Mouse (Mus musculus) C2C12 (cell line): ENCODE measurements at regions not wholly inside any gene's neighbourhood (a gene's known extent, or its start where the extent isn't known, plus 50 kb on each side); places are given as distances from the start of the nearest gene placed in this dataset.

Source experiments
- H3K27me3 ChIP-seq: one replicate; pipeline ENCODE4 v1.6.1; 2011; ENCODE audit not compliant: control insufficient read depth, insufficient read depth, insufficient read length
- H3K36me3 ChIP-seq: one replicate; pipeline ENCODE4 v1.6.1; 2011; ENCODE audit not compliant: control insufficient read depth, insufficient read depth
- H3K4me3 ChIP-seq: one replicate; pipeline ENCODE4 v1.5.1; 2011; ENCODE audit warnings: mild to moderate bottlenecking, control low read depth; ENCODE audit not compliant: poor library complexity, insufficient read depth, severe bottlenecking
- H3K79me2 ChIP-seq: one replicate; pipeline ENCODE4 v1.6.1; 2011; ENCODE audit not compliant: control insufficient read depth, insufficient read depth
- H3K79me3 ChIP-seq: one replicate; pipeline ENCODE4 v1.6.1; 2011; ENCODE audit warnings: low read depth, control low read depth
- H3ac ChIP-seq: one replicate; pipeline ENCODE3; 2011; ENCODE audit warnings: low read depth; ENCODE audit not compliant: control insufficient read depth, insufficient read length
- CEBPB ChIP-seq: IDR thresholded peaks from one replicate; pipeline ENCODE4 v1.6.1; 2011; ENCODE audit warnings: low read depth, mild to moderate bottlenecking, control low read depth, moderate library complexity
- CTCF ChIP-seq: IDR thresholded peaks from one replicate; pipeline ENCODE4 v1.5.1; 2011; ENCODE audit not compliant: control insufficient read depth, insufficient read depth, insufficient read length
- FOSL1 ChIP-seq: IDR thresholded peaks from one replicate; pipeline ENCODE4 v1.8.0; 2011; ENCODE audit warnings: mild to moderate bottlenecking, low read length; ENCODE audit not compliant: poor library complexity, insufficient read depth, severe bottlenecking
- MAX ChIP-seq: IDR thresholded peaks from one replicate; pipeline ENCODE4 v1.6.1; 2011; ENCODE audit warnings: mild to moderate bottlenecking, control low read depth
- MYOD1 ChIP-seq: IDR thresholded peaks from one replicate; pipeline ENCODE4 v1.6.1; 2011; ENCODE audit warnings: low read depth; ENCODE audit not compliant: control insufficient read depth, insufficient read length
- MYOG ChIP-seq: IDR thresholded peaks from one replicate; pipeline ENCODE4 v1.6.1; 2011; ENCODE audit not compliant: control insufficient read depth, insufficient read length; ENCODE audit errors: extremely low read depth
- USF1 ChIP-seq: IDR thresholded peaks from one replicate; pipeline ENCODE4 v1.6.1; 2011; ENCODE audit warnings: low read depth, mild to moderate bottlenecking, control low read depth, moderate library complexity

DNA sequence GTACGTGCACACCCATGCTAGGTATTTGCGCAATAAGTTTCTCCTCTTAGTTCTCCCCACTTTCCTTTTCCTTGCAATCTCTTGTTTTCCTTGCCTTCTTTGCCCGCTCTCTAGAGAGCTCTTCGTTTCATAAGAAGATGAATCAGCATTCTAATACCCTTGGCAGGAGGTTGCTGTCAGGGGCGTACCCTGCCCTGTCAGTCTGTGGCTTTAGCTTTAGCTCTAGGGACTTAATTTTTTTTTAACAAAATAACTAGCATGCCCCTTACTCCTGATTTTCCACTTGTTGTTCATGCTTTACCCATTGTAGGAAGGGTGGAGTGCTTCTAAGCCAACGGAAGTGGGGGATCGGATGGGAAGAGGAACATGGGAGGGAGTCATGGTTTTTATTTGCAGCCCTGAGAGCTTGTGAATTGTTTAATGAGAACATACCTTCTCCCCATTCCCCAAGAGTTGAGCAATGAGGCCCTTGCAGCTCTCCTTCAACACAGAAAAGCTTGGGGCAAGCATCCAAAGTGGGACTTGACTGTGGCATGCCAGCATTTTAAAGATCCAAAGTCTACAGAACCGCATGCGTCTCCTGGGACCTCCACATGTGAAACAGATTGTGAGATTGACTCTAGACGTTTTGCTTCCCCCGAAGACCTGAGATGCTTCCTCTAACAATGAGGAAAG is 221.0 kb upstream of the Usp24 start:
- Histone ChIP-seq H3K4me3 (no peak overlapping the region), H3ac (no peak overlapping the region), H3K36me3 (no peaks in the 10 kb centered on the region), H3K27me3 (no peaks in the 10 kb centered on the region), H3K79me2 (no peaks in the 10 kb centered on the region), H3K79me3 (no peaks in the 10 kb centered on the region)
- TF ChIP-seq USF1 (no peak), CEBPB (peak; percentile 24)

- Histone ChIP-seq H3ac (no peak overlapping the region), H3K27me3 (no peaks in the 10 kb centered on the region), H3K79me2 (no peaks in the 10 kb centered on the region), H3K79me3 (no peaks in the 10 kb centered on the region), H3K36me3 (no peaks in the 10 kb centered on the region), H3K4me3 (no peak overlapping the region)
- TF ChIP-seq MAX = no peak
- no peak for TF ChIP-seq MYOG
- no peak for TF ChIP-seq CEBPB
- TF ChIP-seq MYOD1 = no peak
- no peak for TF ChIP-seq FOSL1
- TF ChIP-seq CTCF = no peak
- no peak for TF ChIP-seq USF1
Measured at GRCm38 (mm10) chr4:106096130-106096529, 219.9 kb upstream of the Usp24 start.

DNA sequence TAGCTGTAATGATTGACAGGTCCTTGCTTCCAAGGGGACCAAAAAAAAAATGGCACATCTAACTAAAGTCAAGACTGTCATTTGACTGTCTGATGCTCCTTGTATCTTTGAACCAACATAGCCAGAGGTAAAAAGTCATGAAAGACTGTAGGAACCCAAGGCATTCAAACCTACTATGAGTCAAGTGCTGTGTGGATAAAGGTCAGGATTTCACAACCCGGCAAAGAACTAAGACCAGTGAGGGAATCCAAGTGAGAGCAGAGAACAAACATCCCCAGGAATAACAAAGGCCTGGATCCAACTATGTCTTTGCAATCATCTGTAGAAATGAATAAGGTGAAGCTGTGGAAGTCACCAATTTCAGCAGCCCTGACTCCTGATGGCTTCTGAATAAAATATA is 218.2 kb upstream of the Usp24 start:
- TF ChIP-seq CTCF (no peak), MYOG (no peak), USF1 (no peak), MAX (no peak), MYOD1 (no peak), CEBPB (no peak), FOSL1 (no peak)
- Histone ChIP-seq H3K36me3 (no peaks in the 10 kb centered on the region), H3K4me3 (no peak overlapping the region), H3K79me2 (no peaks in the 10 kb centered on the region), H3K79me3 (no peaks in the 10 kb centered on the region), H3K27me3 (no peaks in the 10 kb centered on the region), H3ac (no peak overlapping the region)

- no peaks in the 10 kb centered on the region for H3K79me2 ChIP-seq
- no peaks in the 10 kb centered on the region for H3K27me3 ChIP-seq
- H3ac ChIP-seq = no peak overlapping the region
- H3K4me3 ChIP-seq = no peak overlapping the region
- H3K79me3 ChIP-seq = no peaks in the 10 kb centered on the region
- no peaks in the 10 kb centered on the region for H3K36me3 ChIP-seq
- TF ChIP-seq MYOG (no peak), USF1 (no peak), CEBPB (no peak), CTCF (no peak), MAX (no peak)
Measured at GRCm38 (mm10) chr4:106100211-106101025, 215.6 kb upstream of the Usp24 start.

- Histone ChIP-seq H3K79me3 (no peaks in the 10 kb centered on the region), H3K79me2 (no peaks in the 10 kb centered on the region), H3K36me3 (no peaks in the 10 kb centered on the region), H3K4me3 (no peak overlapping the region), H3K27me3 (no peaks in the 10 kb centered on the region), H3ac (no peak overlapping the region)
- no peak for TF ChIP-seq FOSL1
- TF ChIP-seq MAX = no peak
- TF ChIP-seq MYOG = no peak
- TF ChIP-seq MYOD1 = no peak
- TF ChIP-seq CEBPB = no peak
- TF ChIP-seq USF1 = no peak
- TF ChIP-seq CTCF = no peak
Measured at GRCm38 (mm10) chr4:106101904-106102303, 214.1 kb upstream of the Usp24 start.

DNA sequence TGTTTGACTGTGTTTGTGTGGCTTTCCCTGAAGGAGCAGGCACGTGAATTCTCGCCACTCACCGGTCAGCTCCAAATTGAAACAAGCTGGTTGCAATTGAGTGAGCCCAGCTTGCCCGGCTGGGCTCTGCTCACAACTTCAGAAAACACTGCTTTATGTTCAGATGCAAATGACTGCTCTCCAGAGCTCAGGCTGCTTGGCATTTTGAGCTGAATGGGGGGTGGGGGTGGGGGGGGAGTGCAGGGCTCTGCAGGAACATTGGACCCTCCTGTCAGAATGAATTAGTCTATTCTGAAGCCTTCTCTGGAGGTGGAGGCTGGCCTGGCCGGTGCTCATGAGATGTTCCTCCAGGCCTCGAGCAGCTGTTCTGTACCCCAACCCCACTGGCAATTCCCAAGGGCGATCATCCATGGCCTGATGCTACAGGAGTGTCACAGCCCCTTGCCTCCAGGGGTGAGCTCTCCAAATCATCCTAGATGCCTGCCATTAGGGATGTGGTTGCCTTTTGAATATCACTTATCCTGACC is 213.5 kb upstream of the Usp24 start:
- Histone ChIP-seq H3ac (no peak overlapping the region), H3K36me3 (no peaks in the 10 kb centered on the region), H3K79me2 (no peaks in the 10 kb centered on the region), H3K79me3 (no peaks in the 10 kb centered on the region), H3K4me3 (no peak overlapping the region), H3K27me3 (no peaks in the 10 kb centered on the region)
- TF ChIP-seq CTCF (no peak), MAX (no peak), USF1 (no peak), FOSL1 (no peak), CEBPB (no peak), MYOG (no peak), MYOD1 (no peak)
